Mouse (Mus musculus) splenic B cell, adult 2 months (primary cell): ENCODE data around the gene Celf5.

ENCODE experiments used
- DNase-seq: peaks from one replicate; pipeline ENCODE4 v3.0.0-alpha.2; 2011; ENCODE audit warnings: low read depth, low spot score
- H3K27me3 ChIP-seq: 2 replicates; pipeline ENCODE4 v1.6.1; 2012; ENCODE audit warnings: mild to moderate bottlenecking, low read length, moderate library complexity, mixed read lengths; ENCODE audit not compliant: control insufficient read depth, poor library complexity, insufficient read depth, severe bottlenecking
- H3K36me3 ChIP-seq: 2 replicates; pipeline ENCODE4 v1.6.1; 2012; ENCODE audit warnings: mild to moderate bottlenecking, low read length, moderate library complexity, mixed read lengths; ENCODE audit not compliant: control insufficient read depth, poor library complexity, insufficient read depth, severe bottlenecking

Gene Celf5

GRCm38 (mm10) chr10:81493601-81494220 lies 11.2 kb upstream of the Celf5 start:
- DNase-seq, result peak; percentile 63
- H3K36me3 ChIP-seq, result peaks cover 8% of the 10 kb centered on the region
- H3K27me3 ChIP-seq, result no peaks in the 10 kb centered on the region

- Histone ChIP-seq H3K27me3 (no peaks in the 10 kb centered on the region), H3K36me3 (peaks cover 12% of the 10 kb centered on the region)
- DNase-seq, result no peak
Measured at GRCm38 (mm10) chr10:81492606-81493240, 10.2 kb upstream of the Celf5 start.

GRCm38 (mm10) chr10:81491018-81491417 lies 8.5 kb upstream of the Celf5 start:
- Histone ChIP-seq H3K27me3 (no peaks in the 10 kb centered on the region), H3K36me3 (peaks cover 19% of the 10 kb centered on the region)
- no peak for DNase-seq

GRCm38 (mm10) chr10:81489941-81490340 lies 7.4 kb upstream of the Celf5 start:
- no peaks in the 10 kb centered on the region for H3K27me3 ChIP-seq
- peaks cover 19% of the 10 kb centered on the region for H3K36me3 ChIP-seq
- no peak for DNase-seq

- H3K27me3 ChIP-seq, result no peaks in the 10 kb centered on the region
- no peak for DNase-seq
- H3K36me3 ChIP-seq, result peaks cover 19% of the 10 kb centered on the region
Measured at GRCm38 (mm10) chr10:81488081-81488480, 5.6 kb upstream of the Celf5 start.

- no peak for DNase-seq
- Histone ChIP-seq H3K27me3 (no peaks in the 10 kb centered on the region; the same call in 1 of the 2 replicates), H3K36me3 (peaks cover 19% of the 10 kb centered on the region)
Measured at GRCm38 (mm10) chr10:81486496-81486895, 4.0 kb upstream of the Celf5 start.

GRCm38 (mm10) chr10:81485479-81486018 lies 3.0 kb upstream of the Celf5 start:
- Histone ChIP-seq H3K27me3 (no peaks in the 10 kb centered on the region; the same call in 1 of the 2 replicates), H3K36me3 (peaks cover 16% of the 10 kb centered on the region)
- no peak for DNase-seq

GRCm38 (mm10) chr10:81485060-81485449 lies 2.5 kb upstream of the Celf5 start:
- Histone ChIP-seq H3K27me3 (no peaks in the 10 kb centered on the region; the same call in 1 of the 2 replicates), H3K36me3 (peaks cover 16% of the 10 kb centered on the region)
- DNase-seq, result peak; percentile 59

- Histone ChIP-seq H3K36me3 (peaks cover 16% of the 10 kb centered on the region), H3K27me3 (no peaks in the 10 kb centered on the region; the same call in 1 of the 2 replicates)
- no peak for DNase-seq
Measured at GRCm38 (mm10) chr10:81484441-81485059, 2.0 kb upstream of the Celf5 start.

GRCm38 (mm10) chr10:81483983-81484382 lies 1.5 kb upstream of the Celf5 start:
- Histone ChIP-seq H3K36me3 (peaks cover 13% of the 10 kb centered on the region), H3K27me3 (no peaks in the 10 kb centered on the region; the same call in 1 of the 2 replicates)
- peak; percentile 76 for DNase-seq

GRCm38 (mm10) chr10:81481605-81482532 lies 640 bp downstream of the Celf5 start:
- Histone ChIP-seq H3K36me3 (peaks cover 1% of the 10 kb centered on the region; the same call in 1 of the 2 replicates), H3K27me3 (no peaks in the 10 kb centered on the region; the same call in 1 of the 2 replicates)
- DNase-seq, result no peak

- no peak for DNase-seq
- peaks cover 4% of the 10 kb centered on the region for H3K27me3 ChIP-seq
- no peaks in the 10 kb centered on the region for H3K36me3 ChIP-seq
Measured at GRCm38 (mm10) chr10:81474461-81474860, 8.0 kb downstream of the Celf5 start.

GRCm38 (mm10) chr10:81473003-81473451 lies 9.5 kb downstream of the Celf5 start:
- no peaks in the 10 kb centered on the region for H3K36me3 ChIP-seq
- H3K27me3 ChIP-seq, result peaks cover 4% of the 10 kb centered on the region
- peak; percentile 74 for DNase-seq

- DNase-seq, result no peak
- no peaks in the 10 kb centered on the region for H3K36me3 ChIP-seq
- H3K27me3 ChIP-seq, result peaks cover 4% of the 10 kb centered on the region
Measured at GRCm38 (mm10) chr10:81472403-81473002, 10.0 kb downstream of the Celf5 start.
